Mouse (Mus musculus) splenic B cell, adult 2 months (primary cell): ENCODE results near the gene Map2k7.
A peak's percentile ranks its signal among the peaks of the same experiment; 100 is the strongest.
"Not testable (repeated sequence)": the region's sequence is repeated elsewhere in the genome, so short reads cannot be mapped to it uniquely, and the experiment has no call there.

Source experiments
- DNase-seq: peaks from one replicate; pipeline ENCODE4 v3.0.0-alpha.2; 2011; ENCODE audit warnings: low read depth, low spot score
- H3K27me3 ChIP-seq: 2 replicates; pipeline ENCODE4 v1.6.1; 2012; ENCODE audit warnings: mild to moderate bottlenecking, low read length, moderate library complexity, mixed read lengths; ENCODE audit not compliant: control insufficient read depth, poor library complexity, insufficient read depth, severe bottlenecking
- H3K36me3 ChIP-seq: 2 replicates; pipeline ENCODE4 v1.6.1; 2012; ENCODE audit warnings: mild to moderate bottlenecking, low read length, moderate library complexity, mixed read lengths; ENCODE audit not compliant: control insufficient read depth, poor library complexity, insufficient read depth, severe bottlenecking

Gene Map2k7

DNA sequence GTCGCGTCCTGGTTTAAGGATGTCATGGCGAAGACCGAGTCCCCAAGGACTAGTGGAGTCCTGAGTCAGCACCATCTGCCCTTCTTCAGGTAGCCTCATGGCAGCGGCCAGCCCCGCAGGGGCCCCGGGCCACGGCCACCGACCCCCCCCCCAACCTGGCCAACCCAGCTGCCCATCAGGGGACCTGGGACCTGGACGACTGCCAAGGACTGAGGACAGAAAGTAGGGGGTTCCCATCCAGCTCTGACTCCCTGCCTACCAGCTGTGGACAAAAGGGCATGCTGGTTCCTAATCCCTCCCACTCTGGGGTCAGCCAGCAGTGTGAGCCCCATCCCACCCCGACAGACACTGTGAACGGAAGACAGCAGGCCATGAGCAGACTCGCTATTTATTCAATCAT is 7.2 kb downstream of the Map2k7 start:
- DNase-seq = no peak
- Histone ChIP-seq H3K27me3 (no peaks in the 10 kb centered on the region), H3K36me3 (peaks cover 19% of the 10 kb centered on the region)

DNA sequence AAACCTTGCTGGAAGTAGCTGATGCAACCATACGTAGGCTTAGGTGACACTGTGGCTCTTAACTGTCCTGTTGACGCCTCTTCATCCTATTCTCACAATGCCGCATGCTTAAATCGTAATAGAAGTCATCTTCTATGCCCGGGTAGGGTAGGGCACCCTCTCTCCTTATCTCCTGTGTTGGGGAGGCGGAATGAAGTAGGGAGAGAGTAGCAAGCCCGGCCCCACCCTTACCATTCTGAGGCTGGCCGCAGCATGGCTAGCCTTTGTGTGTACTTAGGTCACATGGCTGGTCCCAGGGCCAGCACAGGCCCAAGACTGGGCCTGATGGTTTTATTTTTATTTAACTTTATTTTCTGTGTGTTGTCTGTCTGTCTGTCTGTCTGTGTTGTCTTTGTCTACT is 8.7 kb downstream of the Map2k7 start:
- Histone ChIP-seq H3K27me3 (no peaks in the 10 kb centered on the region), H3K36me3 (peaks cover 19% of the 10 kb centered on the region)
- DNase-seq = no peak

DNA sequence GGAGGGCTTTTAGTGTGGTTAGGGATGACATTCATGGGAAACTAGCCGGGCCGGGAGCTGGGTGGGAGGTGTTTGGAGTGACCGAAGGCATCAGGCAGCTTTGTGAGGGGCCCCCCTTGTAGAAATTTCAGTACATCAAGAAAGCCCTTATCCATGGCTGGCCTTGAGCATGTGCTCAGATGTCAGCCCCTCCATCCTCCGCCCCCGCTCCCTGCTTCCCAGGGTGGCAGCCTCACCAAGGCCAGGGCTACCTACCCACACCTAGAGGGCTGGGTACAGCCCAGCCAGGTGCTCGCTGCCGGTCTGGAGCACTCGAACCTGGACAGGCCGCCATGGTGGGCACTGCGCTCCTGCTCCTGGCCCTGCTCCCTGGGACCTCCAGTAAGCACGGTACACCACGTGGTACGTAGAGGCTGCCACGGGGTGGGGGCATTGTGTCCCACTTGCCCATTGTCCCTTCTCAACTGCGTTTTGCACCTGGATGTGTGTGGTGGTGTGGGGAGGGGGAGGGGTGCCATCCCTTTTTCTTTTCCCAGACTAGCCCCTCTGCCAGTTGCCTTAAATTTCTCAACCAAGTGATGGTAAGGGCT is 9.5 kb downstream of the Map2k7 start, which contains the start of gene Tgfbr3l:
TSS of gene Tgfbr3l (plus strand) at position 264 of the 590 bp plus-strand sequence.
- no peak for DNase-seq
- no peaks in the 10 kb centered on the region for H3K27me3 ChIP-seq
- H3K36me3 ChIP-seq = peaks cover 16% of the 10 kb centered on the region

DNA sequence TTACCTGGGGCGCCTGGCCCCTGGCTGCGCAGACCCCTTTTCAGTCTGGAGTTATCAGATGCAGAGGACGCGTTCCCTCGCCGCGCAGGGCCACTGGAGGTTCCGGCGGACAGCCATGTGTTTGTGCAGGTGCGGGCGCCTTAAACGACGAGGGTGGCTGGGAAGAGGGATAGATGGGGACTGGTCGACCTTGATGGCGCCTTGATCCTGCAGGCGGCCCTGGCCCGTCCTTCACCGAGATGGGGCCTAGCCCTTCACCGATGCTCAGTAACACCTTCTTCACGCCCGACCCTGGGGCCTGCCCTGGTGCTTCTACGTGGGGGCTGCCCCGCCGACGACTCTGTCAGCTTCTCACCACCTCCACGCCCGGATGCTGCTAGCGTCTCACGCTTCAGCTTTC is 10.7 kb downstream of the Map2k7 start:
- no peak for DNase-seq
- no peaks in the 10 kb centered on the region for H3K27me3 ChIP-seq
- peaks cover 14% of the 10 kb centered on the region for H3K36me3 ChIP-seq

DNA sequence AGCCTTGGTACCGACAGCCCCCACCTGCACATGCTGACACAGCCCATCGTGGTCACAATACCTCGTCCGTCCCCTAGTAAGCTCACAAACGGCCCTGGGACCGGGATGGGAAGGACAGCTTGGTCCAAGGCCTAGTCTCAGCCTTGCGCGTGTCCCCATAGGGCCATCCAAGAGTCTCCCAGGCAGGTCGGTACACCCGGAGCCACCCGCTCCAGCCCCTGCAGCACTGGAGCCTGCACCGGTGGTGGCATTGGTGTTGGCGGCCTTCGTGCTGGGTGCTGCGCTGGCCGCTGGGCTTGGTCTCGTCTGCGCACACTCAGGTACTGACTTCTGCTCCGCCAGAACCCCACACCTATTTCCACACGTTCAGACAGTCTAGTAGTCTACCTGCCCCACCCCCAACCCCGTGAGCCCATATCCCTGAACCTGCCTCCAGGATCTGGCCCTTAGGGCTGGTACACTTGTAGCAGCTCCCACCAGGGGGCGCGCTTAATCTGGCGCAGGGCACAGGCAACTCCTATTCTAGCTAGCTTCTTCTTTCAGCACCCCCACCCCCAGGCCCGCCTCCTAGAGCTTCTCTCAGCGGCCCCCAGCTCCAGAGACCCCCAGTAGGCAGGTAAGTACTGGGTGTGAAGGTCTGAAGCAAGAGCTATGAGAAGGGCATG is 11.9 kb downstream of the Map2k7 start:
- no peaks in the 10 kb centered on the region for H3K27me3 ChIP-seq

DNA sequence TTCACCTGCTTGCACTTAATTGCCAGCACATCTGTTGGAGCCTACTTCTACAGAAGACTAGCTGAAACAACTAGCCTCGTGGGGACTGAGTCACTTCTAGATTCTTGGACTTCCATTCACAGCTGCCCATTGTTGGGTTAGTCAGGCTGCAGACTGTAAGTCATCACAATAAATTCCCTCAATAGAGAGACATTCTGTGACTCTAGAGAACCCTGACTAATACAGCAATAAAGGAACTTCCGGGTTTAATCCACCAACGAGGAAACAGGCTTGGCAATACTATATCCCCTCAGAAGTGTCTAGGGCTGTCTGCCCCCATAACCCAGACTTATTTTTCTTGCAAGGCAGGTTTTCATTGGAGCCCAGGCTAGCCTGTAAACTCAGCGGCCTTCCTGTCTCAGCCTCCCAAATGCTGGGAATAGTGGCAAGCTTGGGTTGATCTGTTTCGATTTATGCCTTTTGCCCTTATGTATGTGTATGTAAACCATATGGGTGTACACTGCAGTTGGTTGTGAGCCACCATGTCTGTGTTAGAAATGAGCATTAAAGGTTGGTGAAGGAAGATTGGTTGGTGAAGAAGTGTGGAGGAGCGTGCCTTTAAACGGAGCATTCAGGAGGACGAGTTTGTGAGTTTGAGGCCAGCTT is 13.7 kb downstream of the Map2k7 start:
- DNase-seq = no peak
- Histone ChIP-seq H3K36me3 (peaks cover 2% of the 10 kb centered on the region), H3K27me3 (no peaks in the 10 kb centered on the region)

More for the DNA sequence above, 11.9 kb downstream of the Map2k7 start:
- DNase-seq = peak; percentile 90
- H3K36me3 ChIP-seq = peaks cover 7% of the 10 kb centered on the region

DNA sequence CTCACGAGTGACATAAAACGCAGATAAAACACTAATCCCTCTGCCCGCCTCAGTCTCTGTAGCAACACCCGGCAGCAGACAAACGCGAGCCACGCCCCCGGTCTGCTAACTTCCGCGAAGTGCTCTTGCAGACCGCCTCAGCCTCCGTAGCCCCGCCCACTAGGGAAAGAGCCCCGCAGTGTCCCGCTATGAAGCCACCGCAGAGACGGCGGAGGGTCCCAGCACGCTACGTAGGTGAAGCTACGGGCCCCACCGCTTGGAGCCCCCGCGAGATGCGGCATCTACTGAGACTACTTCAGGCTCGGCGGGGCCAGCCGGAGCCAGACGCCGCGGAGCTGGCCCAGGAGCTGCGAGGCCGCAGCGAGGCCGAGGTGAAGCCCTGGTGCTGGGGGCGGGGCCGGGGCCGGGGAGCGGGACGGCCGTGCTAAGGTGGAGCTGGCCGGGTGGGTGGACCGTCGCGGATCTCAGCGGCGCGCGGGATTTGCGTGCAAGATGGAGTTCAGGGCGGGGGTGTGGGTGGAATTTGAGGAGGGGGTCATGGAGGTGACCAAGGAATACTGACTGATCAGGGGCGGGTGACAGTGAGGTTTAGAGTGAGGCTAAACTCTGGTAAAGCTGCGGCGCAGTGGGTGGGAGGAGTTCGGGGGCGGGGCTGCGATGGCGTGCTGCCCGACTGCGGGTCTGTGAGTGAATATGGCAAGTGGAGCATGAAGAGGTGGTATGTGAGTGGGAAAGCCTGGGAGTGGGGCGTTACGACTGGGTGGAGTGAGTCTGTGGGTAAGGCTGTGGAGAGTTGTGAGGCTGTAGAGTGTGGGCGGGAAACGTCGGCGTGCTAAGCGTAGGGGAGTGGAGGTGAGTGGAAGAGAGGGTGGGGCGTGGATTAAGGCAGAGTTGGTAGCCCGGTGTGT is 14.6 kb downstream of the Map2k7 start, which contains the start of gene Snapc2:
TSS of gene Snapc2 (plus strand) at position 147 of the 908 bp plus-strand sequence.
- Histone ChIP-seq H3K27me3 (no peaks in the 10 kb centered on the region), H3K36me3 (no peaks in the 10 kb centered on the region; the same call in 1 of the 2 replicates)
- peak; percentile 96 for DNase-seq

DNA sequence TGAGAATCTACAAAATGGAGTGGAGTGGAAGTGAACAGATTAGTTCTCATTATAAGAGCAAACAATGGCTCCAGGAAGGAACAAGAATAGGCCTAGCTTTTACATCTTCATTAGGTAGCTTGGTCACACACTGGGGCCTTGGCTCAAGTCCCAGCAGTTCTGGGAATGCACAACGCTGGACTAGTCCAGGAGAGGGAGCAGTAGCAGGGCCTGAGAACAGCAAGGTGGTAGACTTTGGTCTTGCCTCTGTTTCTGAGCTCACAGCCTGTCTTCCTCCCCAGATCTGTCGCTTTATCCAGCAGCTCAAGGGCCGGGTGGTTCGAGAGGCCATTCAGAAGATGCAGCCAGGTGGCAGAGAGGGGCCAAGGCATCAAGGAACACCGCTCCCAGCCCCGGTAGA is 15.5 kb downstream of the Map2k7 start:
- no peaks in the 10 kb centered on the region; the same call in 1 of the 2 replicates for H3K36me3 ChIP-seq
- no peaks in the 10 kb centered on the region for H3K27me3 ChIP-seq
- DNase-seq = no peak

DNA sequence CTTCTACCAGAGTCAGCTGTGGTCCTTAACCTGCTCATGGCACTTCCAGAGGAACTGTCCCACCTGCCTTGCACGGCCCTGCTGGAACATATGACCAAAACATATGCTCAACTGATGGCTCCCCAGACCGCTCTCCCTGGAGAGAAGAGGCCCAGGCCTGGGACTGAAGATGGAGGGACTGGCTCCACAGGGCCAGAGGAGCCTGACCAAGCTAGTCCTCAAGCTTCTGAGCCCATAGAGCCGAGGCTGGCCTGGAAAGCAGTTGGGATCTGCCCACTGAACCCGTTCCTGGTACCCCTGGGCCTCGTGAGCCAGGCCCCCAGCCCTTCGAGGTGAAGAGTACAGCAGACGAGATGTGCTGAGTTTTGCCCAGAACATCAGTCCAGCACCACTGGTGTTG is 16.9 kb downstream of the Map2k7 start:
- H3K36me3 ChIP-seq, DNase-seq, H3K27me3 ChIP-seq: not testable (repeated sequence)

DNA sequence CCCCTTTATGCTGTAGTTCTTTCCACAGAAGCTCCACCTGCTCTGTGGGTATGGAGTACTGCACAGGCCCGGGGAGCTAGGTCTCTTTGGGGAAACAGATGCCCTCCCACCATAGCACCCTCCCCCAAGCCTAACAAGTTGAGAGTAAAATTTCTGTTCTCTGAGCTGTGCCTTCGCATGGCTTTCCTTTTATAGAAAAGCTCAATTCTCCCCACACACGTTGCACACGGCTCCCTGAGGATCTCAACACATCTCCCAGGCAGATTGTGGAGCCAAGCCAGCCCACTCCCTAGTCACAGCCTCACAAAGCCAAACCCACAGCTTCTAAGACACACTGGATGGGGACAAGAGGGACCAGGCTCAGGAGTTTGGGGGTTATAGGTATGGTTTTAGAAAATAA is 18.4 kb downstream of the Map2k7 start:
- DNase-seq = no peak
- no peaks in the 10 kb centered on the region; the same call in 1 of the 2 replicates for H3K36me3 ChIP-seq
- H3K27me3 ChIP-seq = no peaks in the 10 kb centered on the region

DNA sequence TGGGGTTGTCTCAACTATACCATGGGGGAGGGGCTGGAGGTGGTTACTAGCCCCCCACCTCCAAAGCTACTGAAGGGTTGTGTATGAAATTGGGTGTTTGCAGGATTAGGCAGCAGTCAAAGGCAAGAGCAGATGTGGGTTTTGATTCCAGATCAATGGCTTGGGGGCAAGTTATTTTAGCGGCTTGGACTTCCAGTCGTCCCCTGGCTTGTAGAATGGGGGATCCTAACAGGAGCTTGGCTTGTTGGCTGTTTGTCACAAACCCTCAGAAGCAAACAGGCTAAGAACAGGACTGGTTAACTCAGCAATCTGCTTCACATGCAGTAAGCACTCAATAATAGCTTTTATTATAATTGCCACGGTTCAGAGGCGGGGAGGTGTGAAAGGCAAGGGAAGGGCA is 18.8 kb downstream of the Map2k7 start:
- H3K27me3 ChIP-seq = no peaks in the 10 kb centered on the region
- peaks cover 2% of the 10 kb centered on the region; the same call in 1 of the 2 replicates for H3K36me3 ChIP-seq
- DNase-seq = no peak

DNA sequence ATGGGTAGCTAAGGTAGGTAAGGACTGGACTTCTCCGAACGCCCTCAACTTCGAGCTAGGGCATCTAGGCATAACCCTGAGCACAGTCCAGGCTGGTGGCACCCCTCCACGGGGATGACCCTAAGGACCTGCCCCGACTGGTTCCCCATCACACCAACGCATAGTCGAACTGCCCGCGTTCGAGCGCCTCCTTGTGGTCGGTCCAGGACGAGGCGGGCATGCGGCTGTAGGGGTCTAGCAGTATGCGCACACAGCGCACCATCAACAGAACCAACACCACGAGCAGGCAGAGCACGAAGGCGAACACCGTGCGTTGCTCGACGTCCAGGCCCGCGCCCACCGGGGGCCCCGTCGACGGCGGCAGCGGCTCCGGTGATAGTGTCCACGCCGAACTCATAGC is 19.7 kb downstream of the Map2k7 start:
- peaks cover 4% of the 10 kb centered on the region; the same call in 1 of the 2 replicates for H3K36me3 ChIP-seq
- DNase-seq = peak; percentile 83
- no peaks in the 10 kb centered on the region for H3K27me3 ChIP-seq

DNA sequence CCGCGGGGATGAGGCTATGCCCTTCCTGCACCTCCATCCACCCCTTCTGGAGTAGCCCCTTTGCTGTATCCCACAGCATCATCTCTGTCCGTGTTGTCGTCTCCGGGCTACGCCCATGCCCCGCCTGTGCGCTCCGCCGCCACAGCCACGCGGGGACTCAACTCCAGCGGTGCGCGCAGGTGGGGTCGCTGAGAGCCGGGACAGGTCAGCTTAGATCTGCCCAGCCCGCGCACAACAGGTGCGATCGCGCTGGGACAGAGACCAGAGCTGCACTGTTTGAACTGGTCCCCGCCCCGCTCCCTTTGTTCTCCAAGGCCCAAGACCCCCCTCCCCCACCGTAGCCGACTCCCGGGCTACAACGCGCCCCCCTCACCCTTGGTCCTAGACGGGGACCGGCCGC is 20.1 kb downstream of the Map2k7 start:
- H3K36me3 ChIP-seq = peaks cover 4% of the 10 kb centered on the region; the same call in 1 of the 2 replicates
- DNase-seq = peak; percentile 27

DNA sequence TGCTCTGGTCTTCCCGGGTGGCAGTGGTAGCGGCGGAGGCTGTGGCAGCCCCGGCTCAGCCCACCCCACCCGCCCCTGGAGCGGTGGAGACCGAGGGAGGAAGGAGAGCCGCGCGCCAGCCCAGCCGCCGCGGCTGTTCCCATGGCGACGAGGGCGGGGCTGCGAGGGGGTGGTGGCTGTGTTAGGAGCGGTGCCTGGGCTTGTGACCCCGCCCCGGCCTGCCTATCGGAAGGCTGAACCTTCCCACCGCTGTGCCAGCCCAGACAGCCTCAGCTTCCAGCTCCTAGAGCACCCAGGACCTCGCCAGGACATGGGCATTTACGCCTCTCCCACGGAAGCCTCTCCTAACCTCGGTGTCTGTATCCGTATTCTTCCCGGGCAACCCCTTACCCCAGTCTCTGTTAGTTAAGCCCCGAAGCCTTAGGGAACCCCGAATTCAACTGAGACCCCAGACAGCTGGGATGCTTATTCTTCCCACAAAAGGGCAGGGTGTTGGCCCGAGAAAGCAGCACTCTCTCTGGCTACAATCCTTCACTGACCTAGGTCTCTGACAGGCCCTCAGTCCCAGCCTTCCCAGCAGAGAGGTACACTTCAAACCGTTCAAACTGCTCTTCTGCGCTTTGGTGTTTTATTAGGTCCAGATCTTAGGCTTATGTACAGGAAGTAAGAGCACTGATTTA is 20.7 kb downstream of the Map2k7 start, which contains the start of gene Ctxn1:
TSS of gene Ctxn1 (minus strand) at position 150 of the 680 bp plus-strand sequence.
- DNase-seq = peak; percentile 89
- H3K36me3 ChIP-seq = peaks cover 4% of the 10 kb centered on the region; the same call in 1 of the 2 replicates
- H3K27me3 ChIP-seq = no peaks in the 10 kb centered on the region

More for the DNA sequence above, 20.1 kb downstream of the Map2k7 start:
- no peaks in the 10 kb centered on the region for H3K27me3 ChIP-seq
